Mouse (Mus musculus): ENCODE measurements at regions not wholly inside any gene's neighbourhood (a gene's known extent, or its start where the extent isn't known, plus 50 kb on each side); places are given as distances from the start of the nearest gene placed in this dataset.

- in situ Hi-C loops (cut with MboI, MseI), result loop anchor here (5.0 to 25.0 kb wide), 2 partner anchors 158 to 1017 kb away; no protein-coding TSS in a partner anchor
These were observed 201.3 kb downstream of the Rpap3 start for GRCm38 (mm10) chr15:97504325-97504724.

GRCm38 (mm10) chr15:97502056-97502455 lies 203.6 kb downstream of the Rpap3 start:
- in situ Hi-C loops (cut with MboI, MseI), result loop anchor here (5.0 to 25.0 kb wide), 2 partner anchors 160 to 1015 kb away; no protein-coding TSS in a partner anchor

- in situ Hi-C loops (cut with MboI, MseI), result loop anchor here (5.0 to 25.0 kb wide), 2 partner anchors 161 to 1014 kb away; no protein-coding TSS in a partner anchor
These were observed 204.2 kb downstream of the Rpap3 start for GRCm38 (mm10) chr15:97501420-97501819.

GRCm38 (mm10) chr15:97499821-97500385 lies 205.7 kb downstream of the Rpap3 start:
- in situ Hi-C loops (cut with MboI, MseI), result loop anchor here (5.0 to 25.0 kb wide), 2 partner anchors 162 to 1013 kb away; no protein-coding TSS in a partner anchor

GRCm38 (mm10) chr15:97499240-97499639 lies 206.4 kb downstream of the Rpap3 start:
- in situ Hi-C loops (cut with MboI, MseI), result no loop called here

GRCm38 (mm10) chr15:97498375-97498774 lies 207.2 kb downstream of the Rpap3 start:
- in situ Hi-C loops (cut with MboI, MseI), result no loop called here

GRCm38 (mm10) chr15:97496026-97496425 lies 209.6 kb downstream of the Rpap3 start:
- in situ Hi-C loops (cut with MboI, MseI), result no loop called here

GRCm38 (mm10) chr15:97493340-97493739 lies 212.3 kb downstream of the Rpap3 start:
- in situ Hi-C loops (cut with MboI, MseI), result no loop called here

- in situ Hi-C loops (cut with MboI, MseI), result no loop called here
These were observed 213.8 kb downstream of the Rpap3 start for GRCm38 (mm10) chr15:97491796-97492195.

- in situ Hi-C loops (cut with MboI, MseI), result no loop called here
These were observed 218.2 kb downstream of the Rpap3 start for GRCm38 (mm10) chr15:97487425-97487824.

- in situ Hi-C loops (cut with MboI, MseI), result loop anchor here (25.0 kb wide), 1 partner anchor 110 kb away; no protein-coding TSS in a partner anchor
These were observed 225.1 kb upstream of the Amigo2 start for GRCm38 (mm10) chr15:97471986-97472779.

GRCm38 (mm10) chr15:97471476-97471875 lies 224.4 kb upstream of the Amigo2 start:
- in situ Hi-C loops (cut with MboI, MseI), result loop anchor here (25.0 kb wide), 1 partner anchor 109 kb away; no protein-coding TSS in a partner anchor

- in situ Hi-C loops (cut with MboI, MseI), result loop anchor here (10.0 to 25.0 kb wide), 2 partner anchors 108 to 375 kb away; partner anchors contain the start of gene Hdac7
These were observed 222.7 kb upstream of the Amigo2 start for GRCm38 (mm10) chr15:97469684-97470344.

- in situ Hi-C loops (cut with MboI, MseI), result loop anchor here (10.0 to 25.0 kb wide), 2 partner anchors 107 to 376 kb away; partner anchors contain the start of gene Hdac7
These were observed 221.9 kb upstream of the Amigo2 start for GRCm38 (mm10) chr15:97468732-97469683.

- in situ Hi-C loops (cut with MboI, MseI), result loop anchor here (10.0 to 25.0 kb wide), 2 partner anchors 106 to 377 kb away; partner anchors contain the start of gene Hdac7
These were observed 220.8 kb upstream of the Amigo2 start for GRCm38 (mm10) chr15:97467781-97468485.

- in situ Hi-C loops (cut with MboI, MseI), result loop anchor here (10.0 to 25.0 kb wide), 2 partner anchors 105 to 378 kb away; partner anchors contain the start of gene Hdac7
These were observed 219.9 kb upstream of the Amigo2 start for GRCm38 (mm10) chr15:97466906-97467465.

- in situ Hi-C loops (cut with MboI, MseI), result loop anchor here (10.0 to 25.0 kb wide), 2 partner anchors 104 to 379 kb away; partner anchors contain the start of gene Hdac7
These were observed 219.0 kb upstream of the Amigo2 start for GRCm38 (mm10) chr15:97466110-97466509.

GRCm38 (mm10) chr15:97465366-97465765 lies 218.3 kb upstream of the Amigo2 start:
- in situ Hi-C loops (cut with MboI, MseI), result loop anchor here (10.0 to 25.0 kb wide), 2 partner anchors 103 to 379 kb away; partner anchors contain the start of gene Hdac7

GRCm38 (mm10) chr15:97464737-97465136 lies 217.7 kb upstream of the Amigo2 start:
- in situ Hi-C loops (cut with MboI, MseI), result loop anchor here (10.0 to 25.0 kb wide), 2 partner anchors 102 to 380 kb away; partner anchors contain the start of gene Hdac7

Measured in T-helper 1 cell (primary cell).